Mouse (Mus musculus) erythroblast, embryonic 14.5 days (primary cell): ENCODE measurements around the gene Cnga1.

Experiments
- GATA1 ChIP-seq: IDR thresholded peaks from 2 replicates; pipeline ENCODE4 v1.6.1; 2012; ENCODE audit warnings: low read length, inconsistent platforms, mixed read lengths
- TAL1 ChIP-seq: IDR thresholded peaks from 3 replicates; pipeline ENCODE4 v1.6.1; 2012; ENCODE audit warnings: low read length, inconsistent platforms, mixed read lengths

GRCm38 (mm10) chr5:72621022-72621421 is 23.1 kb downstream of the Cnga1 start:
- TF ChIP-seq GATA1: no peak
- TF ChIP-seq TAL1: no peak
